Mouse (Mus musculus) stomach, embryonic 16.5 days (tissue): ENCODE measurements around the gene 1600014C23Rik. TPM values are rescaled to one million over a fixed set of nuclear protein-coding genes. Genes with fewer than 3 reads are reported as not detected.

Experiments used
- ATAC-seq: fragments of 200-750 bp; cut with Nextera tagmentation; 2 replicates; pipeline ENCODE4 v1.8.0; 2017; ENCODE audit warnings: moderate number of reproducible peaks, moderate TSS enrichment; ENCODE audit not compliant: insufficient read depth, low FRiP score
- H3K27ac ChIP-seq: fragments of 300-500 bp; sonication (generic); 2 replicates; pipeline ENCODE4 v1.5.1; 2014; ENCODE audit warnings: low read length
- H3K27me3 ChIP-seq: fragments of 300-500 bp; sonication (generic); 2 replicates; pipeline ENCODE4 v1.6.1; 2014; ENCODE audit warnings: low read length, control low read depth, mixed read lengths; ENCODE audit not compliant: control insufficient read depth, insufficient read depth
- H3K36me3 ChIP-seq: fragments of 300-500 bp; sonication (generic); 2 replicates; pipeline ENCODE4 v1.6.1; 2014; ENCODE audit warnings: low read length; ENCODE audit not compliant: control insufficient read depth, insufficient read depth
- H3K4me1 ChIP-seq: fragments of 300-500 bp; sonication (generic); 2 replicates; pipeline ENCODE4 v1.6.1; 2014; ENCODE audit warnings: low read length, control low read depth, mixed read lengths; ENCODE audit not compliant: control insufficient read depth, insufficient read depth
- H3K4me2 ChIP-seq: fragments of 300-500 bp; sonication (generic); 2 replicates; pipeline ENCODE4 v1.6.1; 2014; ENCODE audit warnings: low read depth, low read length, mixed read lengths
- H3K4me3 ChIP-seq: fragments of 300-500 bp; sonication (generic); replicated peaks from 2 replicates; pipeline ENCODE4 v1.5.1; 2014; ENCODE audit warnings: mild to moderate bottlenecking, low read length
- H3K9ac ChIP-seq: fragments of 300-500 bp; sonication (generic); 2 replicates; pipeline ENCODE4 v1.6.1; 2014; ENCODE audit warnings: low read length
- H3K9me3 ChIP-seq: fragments of 300-500 bp; sonication (generic); replicated peaks from 2 replicates; pipeline ENCODE4 v1.6.1; 2016; ENCODE audit warnings: low read length, control low read depth; ENCODE audit not compliant: control insufficient read depth
- whole genome bisulfite sequencing: fragments of 180-500 bp; shearing (Covaris S2); extraction: QIAGEN DNeasy Blood & Tissue Kit; methylation state at CpG from one replicate; pipeline ENCODE4 v1.1.7; 2014; 5-methylcytosine and 5-hydroxymethylcytosine counted together
- polyA plus RNA-seq: library from polyadenylated mRNA; unstranded; fragments of >200 nt; fragmentation: Nextera tagmentation; extraction: Ambion mirVana; gene quantifications from 2 replicates; pipeline ENCODE4 v1.2.1, GENCODE M21; 2015

The 1600014C23Rik gene
- polyA plus RNA-seq, 1 experiment from 2014 or later = not detected

DNA sequence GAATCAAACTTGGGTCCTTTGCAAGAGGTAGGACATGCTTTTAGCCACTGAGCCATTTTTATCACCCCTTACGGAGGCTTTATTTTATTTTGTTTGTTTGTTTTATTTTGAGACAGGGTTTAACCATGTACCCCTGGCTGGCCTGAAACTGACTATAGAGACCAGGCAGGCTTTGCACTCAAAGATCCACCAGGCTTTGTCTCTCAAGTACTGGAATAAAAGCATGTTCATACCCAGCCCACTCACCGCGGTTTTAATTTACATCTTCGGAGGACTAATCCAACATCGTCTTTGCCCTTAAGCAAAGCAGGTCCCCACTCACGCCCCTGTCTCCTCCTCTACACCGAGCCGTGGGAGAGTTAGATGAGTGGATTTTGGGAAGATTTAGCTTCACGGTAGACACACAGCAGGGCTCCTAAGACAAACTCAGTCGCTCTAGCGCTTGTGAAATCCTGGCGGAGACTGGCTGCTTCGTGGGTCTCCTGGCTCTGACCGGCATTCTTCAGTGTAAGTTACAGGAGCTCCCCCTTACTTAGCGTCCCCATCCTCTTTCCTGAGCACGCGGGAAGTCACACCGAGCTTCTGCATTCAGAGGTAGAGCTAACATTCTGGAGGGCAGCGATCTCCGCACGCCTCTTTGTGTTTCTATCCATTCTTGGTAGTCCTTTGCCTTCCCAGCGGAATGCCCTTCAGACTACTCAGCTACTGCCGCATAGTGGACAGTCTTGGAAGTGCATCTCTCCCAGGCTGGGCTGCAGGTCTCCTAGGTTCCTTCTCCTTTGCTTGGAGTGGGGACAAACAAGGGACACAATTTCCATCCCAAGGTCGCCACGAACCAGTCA is 9.7 kb downstream of the 1600014C23Rik start:
- Histone ChIP-seq H3K27ac (peak overlapping the region; percentile 34; the same call in 1 of the 2 replicates), H3K27me3 (no peaks in the 10 kb centered on the region), H3K4me2 (peak overlapping the region; percentile 73), H3K9ac (peak overlapping the region; percentile 72), H3K4me3 (peak overlapping the region; percentile 47), H3K4me1 (no peaks in the 10 kb centered on the region), H3K36me3 (no peaks in the 10 kb centered on the region), H3K9me3 (no peaks in the 10 kb centered on the region)
- 4% methylated on average over 25 of the region's 25 CpGs for WGBS
- ATAC-seq = no peak; the same call in 1 of the 2 replicates

DNA sequence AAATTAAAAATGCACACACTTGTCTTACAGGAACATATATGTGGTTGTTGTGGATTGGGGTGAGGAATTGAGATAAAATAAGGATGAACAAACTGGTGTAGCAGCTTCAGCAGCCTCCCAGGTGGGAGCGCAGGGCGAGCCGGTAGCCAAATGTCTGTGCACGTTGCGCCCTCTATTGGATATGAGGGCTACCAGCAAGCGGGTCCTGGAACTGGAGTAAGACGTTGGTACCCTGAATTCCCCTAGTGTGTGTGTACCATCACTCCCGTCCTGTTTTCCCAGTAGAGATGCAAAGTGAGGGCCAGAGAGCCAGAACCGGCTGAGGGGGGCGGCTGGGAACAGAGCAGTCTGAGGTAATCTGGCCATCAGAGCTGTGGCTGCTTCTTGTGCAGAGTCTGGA is 15.3 kb downstream of the 1600014C23Rik start:
- ATAC-seq = peak; percentile 65; the same call in 1 of the 2 replicates
- H3K4me2 ChIP-seq = no peak overlapping the region
- no peaks in the 10 kb centered on the region for H3K27me3 ChIP-seq
- H3K9ac ChIP-seq = no peak overlapping the region
- 5% methylated on average over 10 of the region's 10 CpGs for WGBS
- H3K4me1 ChIP-seq = no peaks in the 10 kb centered on the region
- H3K36me3 ChIP-seq = no peaks in the 10 kb centered on the region
- H3K27ac ChIP-seq = no peak overlapping the region
- no peak overlapping the region for H3K4me3 ChIP-seq
- no peaks in the 10 kb centered on the region for H3K9me3 ChIP-seq

DNA sequence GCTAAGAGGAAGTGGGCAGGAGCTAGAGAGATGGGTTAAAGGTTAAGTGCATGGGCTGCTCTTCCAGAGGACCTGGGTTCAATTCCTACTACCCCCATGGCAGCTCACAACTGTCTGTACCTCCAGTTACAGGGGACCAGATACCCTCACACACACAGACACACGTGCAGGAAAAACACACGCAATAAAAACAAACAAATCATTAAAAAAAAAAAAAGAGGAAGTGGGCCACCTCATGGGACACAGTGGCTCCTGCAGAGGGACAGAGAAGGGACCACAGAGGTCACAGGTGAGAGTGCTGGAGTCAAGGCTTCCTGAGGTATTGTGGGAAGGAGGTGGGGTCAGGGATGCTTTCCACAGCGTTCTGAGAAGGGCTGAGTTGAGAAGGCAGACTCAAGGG is 22.1 kb downstream of the 1600014C23Rik start:
- no peaks in the 10 kb centered on the region for H3K9me3 ChIP-seq
- 43% methylated on average over 3 of the region's 3 CpGs for WGBS
- no peak for ATAC-seq
- H3K36me3 ChIP-seq = no peaks in the 10 kb centered on the region
- H3K4me1 ChIP-seq = no peaks in the 10 kb centered on the region
- H3K27ac ChIP-seq = no peak overlapping the region
- no peak overlapping the region for H3K4me3 ChIP-seq
- H3K27me3 ChIP-seq = no peaks in the 10 kb centered on the region
- H3K9ac ChIP-seq = no peak overlapping the region
- no peak overlapping the region for H3K4me2 ChIP-seq

DNA sequence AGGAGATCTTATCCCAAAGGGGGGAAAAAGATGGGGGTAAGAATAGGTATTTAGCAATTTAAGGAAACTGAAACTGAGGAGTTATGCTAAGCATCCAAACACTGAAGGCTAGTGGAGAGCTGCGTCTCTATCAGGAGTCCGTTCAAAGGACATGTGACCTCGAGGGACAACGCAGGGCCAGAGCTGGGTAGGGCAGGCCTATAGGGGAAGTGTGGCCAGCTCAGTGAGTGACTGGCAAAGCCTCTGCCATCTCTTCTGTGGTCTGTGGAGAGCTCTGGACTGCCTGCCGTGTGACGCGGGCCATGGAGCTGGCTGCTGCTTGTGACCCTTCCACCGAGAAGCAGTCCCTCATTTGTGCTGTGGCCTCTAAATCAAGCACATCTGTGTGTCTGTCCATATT is 23.2 kb downstream of the 1600014C23Rik start:
- Histone ChIP-seq H3K27ac (no peak overlapping the region), H3K9ac (no peak overlapping the region), H3K4me3 (no peak overlapping the region), H3K27me3 (no peaks in the 10 kb centered on the region), H3K9me3 (no peaks in the 10 kb centered on the region), H3K36me3 (no peaks in the 10 kb centered on the region), H3K4me2 (no peak overlapping the region), H3K4me1 (no peaks in the 10 kb centered on the region)
- ATAC-seq = no peak
- WGBS = 67% methylated on average over 8 of the region's 8 CpGs

DNA sequence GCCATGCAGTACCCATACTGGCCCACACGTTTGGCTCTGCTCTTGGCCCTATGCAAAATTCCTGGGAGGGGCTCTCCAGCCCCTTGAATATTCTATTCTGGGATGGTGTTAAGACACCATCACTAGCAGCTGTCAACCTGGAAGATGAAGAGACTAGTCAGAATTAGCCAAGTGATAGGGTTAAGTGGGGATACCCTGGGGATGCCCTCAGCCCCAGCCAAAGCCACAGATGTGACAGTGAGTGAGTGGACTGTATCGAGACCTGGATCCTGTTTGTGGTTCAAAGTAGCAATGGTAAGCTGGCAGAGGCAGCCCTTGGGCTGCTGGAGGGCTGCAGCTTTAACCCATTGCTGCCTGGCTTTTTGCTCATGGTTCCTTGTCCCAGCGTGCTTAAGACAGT is 23.8 kb downstream of the 1600014C23Rik start:
- Histone ChIP-seq H3K4me2 (no peak overlapping the region), H3K4me1 (no peaks in the 10 kb centered on the region), H3K9me3 (no peaks in the 10 kb centered on the region), H3K9ac (no peak overlapping the region), H3K4me3 (no peak overlapping the region), H3K27me3 (no peaks in the 10 kb centered on the region), H3K27ac (no peak overlapping the region), H3K36me3 (no peaks in the 10 kb centered on the region)
- ATAC-seq = no peak
- 35% methylated on average over 3 of the region's 3 CpGs for WGBS

DNA sequence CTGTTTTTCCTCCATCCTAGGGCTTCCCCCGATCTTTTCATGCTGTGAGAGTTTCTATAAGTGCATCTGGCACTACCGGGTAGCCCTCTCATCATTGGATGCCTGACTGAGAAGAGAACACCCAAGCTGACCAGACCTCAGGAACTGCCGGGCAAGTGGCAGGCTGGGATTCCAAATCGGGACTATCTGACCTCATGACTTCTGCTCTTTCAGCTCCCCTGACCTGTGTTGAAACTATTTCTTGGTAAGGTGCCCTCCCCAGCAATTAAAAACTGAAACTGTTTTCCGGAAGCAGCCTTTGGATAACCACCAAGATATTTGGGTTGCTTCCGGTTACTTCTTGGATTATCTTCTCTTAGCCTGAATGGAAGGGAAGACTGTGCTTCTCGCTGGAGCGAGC is 25.5 kb downstream of the 1600014C23Rik start:
- no peaks in the 10 kb centered on the region for H3K9me3 ChIP-seq
- no peak for ATAC-seq
- H3K9ac ChIP-seq = no peak overlapping the region
- no peak overlapping the region for H3K4me2 ChIP-seq
- no peak overlapping the region for H3K27ac ChIP-seq
- WGBS = 83% methylated on average over 8 of the region's 8 CpGs
- no peaks in the 10 kb centered on the region for H3K27me3 ChIP-seq
- H3K4me3 ChIP-seq = no peak overlapping the region
- H3K4me1 ChIP-seq = no peaks in the 10 kb centered on the region
- no peaks in the 10 kb centered on the region for H3K36me3 ChIP-seq

DNA sequence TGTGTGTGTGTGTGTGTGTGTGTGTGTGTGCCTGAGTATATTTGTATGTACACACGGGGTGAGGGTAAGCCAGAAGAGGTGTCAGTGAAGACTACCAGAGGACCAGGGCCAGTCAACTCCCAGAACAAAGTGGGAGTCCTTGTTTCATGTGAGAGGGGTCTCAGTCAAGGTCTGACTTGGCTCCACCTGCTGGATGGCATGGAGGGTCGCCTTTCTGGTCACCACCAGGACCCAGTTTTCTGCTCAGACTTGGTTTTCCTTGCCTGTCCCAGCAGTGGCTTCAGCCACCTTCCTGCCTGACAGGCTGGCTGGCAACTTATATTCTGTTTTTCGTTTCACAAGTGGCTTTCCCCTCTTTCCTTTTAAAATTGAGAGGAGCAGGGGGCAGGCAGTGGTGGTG is 26.3 kb downstream of the 1600014C23Rik start:
- Histone ChIP-seq H3K27me3 (no peaks in the 10 kb centered on the region), H3K36me3 (no peaks in the 10 kb centered on the region)
- 33% methylated on average over 3 of the region's 3 CpGs for WGBS

DNA sequence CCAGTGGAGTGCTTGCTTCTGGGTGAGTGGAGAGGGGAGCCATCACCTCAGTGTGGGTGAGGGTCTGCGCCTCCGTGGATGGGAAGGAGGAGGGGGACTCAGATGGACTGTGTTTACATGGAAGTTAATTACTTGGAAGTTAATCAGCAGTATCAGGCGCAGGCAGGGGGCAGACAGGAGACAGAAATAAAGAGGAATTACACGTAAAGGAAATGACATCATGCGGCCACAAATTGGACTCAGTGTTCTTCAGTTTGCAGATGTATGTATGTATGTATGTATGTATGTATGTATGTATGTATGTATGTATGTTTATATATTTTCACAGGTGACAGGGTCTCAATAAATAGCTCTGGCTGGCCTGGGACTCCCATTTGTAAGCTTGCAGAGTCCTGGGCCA is 26.8 kb downstream of the 1600014C23Rik start:
- Histone ChIP-seq H3K27me3 (no peaks in the 10 kb centered on the region), H3K36me3 (no peaks in the 10 kb centered on the region), H3K4me3 (no peak overlapping the region), H3K9ac (no peak overlapping the region), H3K4me1 (peaks cover 4% of the 10 kb centered on the region; the same call in 1 of the 2 replicates), H3K9me3 (no peaks in the 10 kb centered on the region), H3K4me2 (no peak overlapping the region), H3K27ac (no peak overlapping the region)
- ATAC-seq = no peak
- 64% methylated on average over 5 of the region's 5 CpGs for WGBS

More for the DNA sequence above, 26.3 kb downstream of the 1600014C23Rik start:
- Histone ChIP-seq H3K4me2 (no peak overlapping the region), H3K4me3 (no peak overlapping the region), H3K9ac (no peak overlapping the region), H3K4me1 (peaks cover 3% of the 10 kb centered on the region; the same call in 1 of the 2 replicates), H3K9me3 (no peaks in the 10 kb centered on the region), H3K27ac (no peak overlapping the region)
- ATAC-seq = no peak

DNA sequence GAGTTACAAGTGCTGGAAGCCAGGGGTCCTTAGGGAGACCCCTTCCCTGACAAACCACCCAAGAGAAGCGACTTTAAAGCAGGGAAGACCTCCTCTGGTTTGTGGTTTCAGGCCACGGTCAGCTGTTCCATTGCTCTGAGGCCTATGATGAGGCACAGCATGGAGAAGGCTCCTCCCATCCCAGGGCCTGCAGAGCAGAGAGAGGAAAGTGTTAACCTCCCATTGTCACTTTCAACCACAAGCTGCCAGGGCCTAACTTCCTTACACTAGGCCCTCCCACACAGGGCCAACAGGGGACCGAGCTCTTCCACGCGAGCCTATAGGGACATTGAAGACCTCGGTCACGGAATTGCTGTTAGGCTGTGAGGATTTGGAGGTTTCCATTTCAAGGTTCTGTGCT is 30.5 kb downstream of the 1600014C23Rik start:
- no peaks in the 10 kb centered on the region for H3K27me3 ChIP-seq
- H3K27ac ChIP-seq = no peak overlapping the region
- 0 out of 2 replicates have a peak overlapping the region, but pooled peaks have one; percentile 3 for H3K9ac ChIP-seq
- no peak for ATAC-seq
- peaks cover 13% of the 10 kb centered on the region for H3K4me1 ChIP-seq
- H3K4me2 ChIP-seq = no peak overlapping the region
- H3K4me3 ChIP-seq = no peak overlapping the region
- H3K9me3 ChIP-seq = no peaks in the 10 kb centered on the region
- WGBS = 56% methylated on average over 7 of the region's 7 CpGs
- 0 out of 2 replicates have a peak, but pooled peaks cover 2% of the 10 kb centered on the region for H3K36me3 ChIP-seq
